Mouse (Mus musculus): ENCODE results near the gene Ptprz1.

The Ptprz1 gene

GRCm38 (mm10) chr6:22874781-22875613 lies at the start of gene Ptprz1:
Gene Ptprz1 (plus strand): TSS chr6:22875502.
- WGBS: 1% methylated on average over 43 of the region's 44 CpGs

GRCm38 (mm10) chr6:22833637-22834036 lies 41.7 kb upstream of the Ptprz1 start:
- WGBS: 26% methylated on average over 7 of the region's 7 CpGs

GRCm38 (mm10) chr6:22834100-22834970 lies 41.0 kb upstream of the Ptprz1 start:
- 44% methylated on average over 19 of the region's 19 CpGs for WGBS

- 3% methylated on average over 45 of the region's 45 CpGs for WGBS
These were observed 576 bp downstream of the Ptprz1 start for GRCm38 (mm10) chr6:22875614-22876541.

- WGBS: 41% methylated on average over 6 of the region's 6 CpGs
These were observed 12.7 kb downstream of the Ptprz1 start for GRCm38 (mm10) chr6:22887978-22888377.

- 87% methylated on average over 8 of the region's 8 CpGs for WGBS
These were observed 14.0 kb downstream of the Ptprz1 start for GRCm38 (mm10) chr6:22889333-22889732.

- WGBS: 43% methylated on average over 3 of the region's 3 CpGs
These were observed 26.7 kb downstream of the Ptprz1 start for GRCm38 (mm10) chr6:22901983-22902382.

- WGBS: 78% methylated on average over 6 of the region's 6 CpGs
These were observed 33.4 kb downstream of the Ptprz1 start for GRCm38 (mm10) chr6:22908510-22909256.

GRCm38 (mm10) chr6:22909257-22909907 lies 34.1 kb downstream of the Ptprz1 start:
- WGBS: 55% methylated on average over 6 of the region's 6 CpGs

GRCm38 (mm10) chr6:22909908-22910260 lies 34.6 kb downstream of the Ptprz1 start:
- WGBS: 56% methylated on average over 4 of the region's 4 CpGs

GRCm38 (mm10) chr6:22922880-22923279 lies 47.6 kb downstream of the Ptprz1 start:
- WGBS: 48% methylated on average over 1 of the region's 1 CpGs

GRCm38 (mm10) chr6:22932768-22933265 lies 57.5 kb downstream of the Ptprz1 start:
- 84% methylated on average over 2 of the region's 2 CpGs for WGBS

- 73% methylated on average over 4 of the region's 4 CpGs for WGBS
These were observed 61.8 kb downstream of the Ptprz1 start for GRCm38 (mm10) chr6:22937126-22937525.

- WGBS: 60% methylated on average over 5 of the region's 5 CpGs
These were observed 62.2 kb downstream of the Ptprz1 start for GRCm38 (mm10) chr6:22937526-22937925.

- WGBS: 88% methylated on average over 3 of the region's 3 CpGs
These were observed 68.9 kb downstream of the Ptprz1 start for GRCm38 (mm10) chr6:22944191-22944590.

GRCm38 (mm10) chr6:22963374-22963773 lies 88.1 kb downstream of the Ptprz1 start:
- WGBS: 91% methylated on average over 3 of the region's 3 CpGs

- 42% methylated on average over 2 of the region's 2 CpGs for whole genome bisulfite sequencing
These were observed 92.8 kb downstream of the Ptprz1 start for GRCm38 (mm10) chr6:22968073-22968472.

- WGBS: 2% methylated on average over 9 of the region's 9 CpGs
These were observed 108.6 kb downstream of the Ptprz1 start for GRCm38 (mm10) chr6:22983769-22984519.

- WGBS: 31% methylated on average over 5 of the region's 5 CpGs
These were observed 109.3 kb downstream of the Ptprz1 start for GRCm38 (mm10) chr6:22984520-22985154.

All from cerebral cortex, adult 2 months (tissue).